Mouse (Mus musculus): ENCODE measurements around the gene Gm12166.
"Not testable (repeated sequence)": the region's sequence is repeated elsewhere in the genome, so short reads cannot be mapped to it uniquely, and the experiment has no call there.

Gm12166 gene

DNA sequence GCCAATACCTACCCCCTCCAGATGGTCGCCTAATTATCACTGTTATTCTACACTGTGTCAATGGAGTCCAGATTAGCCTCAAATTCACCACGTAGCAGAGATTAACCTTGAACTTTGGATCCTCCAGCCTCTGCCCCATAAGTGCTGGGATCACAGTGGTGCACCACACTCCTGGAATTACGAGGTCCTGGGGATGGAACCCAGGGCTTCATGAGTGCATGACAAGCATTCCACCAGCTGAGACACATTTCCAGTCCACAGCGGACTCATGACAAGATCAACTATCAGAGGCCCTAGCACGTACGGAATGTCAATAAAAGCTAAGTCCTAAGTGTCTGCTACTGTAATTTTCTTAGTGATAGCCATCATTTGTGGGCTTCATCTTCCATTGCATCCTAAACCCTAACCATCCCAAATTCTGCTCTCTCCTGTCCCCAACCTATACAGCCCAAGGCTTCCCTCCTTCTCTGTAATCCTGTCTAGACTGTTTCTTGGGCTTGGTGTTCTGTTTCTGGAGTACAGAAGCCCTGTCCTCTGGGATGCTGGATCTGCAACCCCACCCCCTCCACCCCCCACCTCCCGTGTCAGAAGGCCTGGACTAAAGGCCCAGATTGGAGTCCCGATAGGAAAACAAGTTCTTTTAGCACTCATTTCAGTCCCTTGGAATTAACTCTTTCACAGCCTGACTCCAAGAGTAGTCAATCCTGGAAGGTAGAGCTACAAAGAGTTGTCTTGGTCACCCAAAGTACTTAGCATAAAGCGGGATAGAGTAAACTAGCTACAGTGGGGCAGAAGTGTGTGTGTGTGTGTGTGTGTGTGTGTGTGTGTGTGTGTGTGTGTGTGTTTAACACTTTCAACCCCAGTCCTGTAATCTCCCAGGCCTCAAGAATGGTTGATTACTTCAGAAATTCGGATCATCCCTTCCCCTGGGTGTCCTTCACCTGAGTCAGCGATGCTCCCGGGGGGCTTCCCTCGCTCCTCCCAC is 3.1 kb upstream of the Gm12166 start:
- DNase-seq (ENCODE audit: low spot score in 2 of 2), result no peak

DNA sequence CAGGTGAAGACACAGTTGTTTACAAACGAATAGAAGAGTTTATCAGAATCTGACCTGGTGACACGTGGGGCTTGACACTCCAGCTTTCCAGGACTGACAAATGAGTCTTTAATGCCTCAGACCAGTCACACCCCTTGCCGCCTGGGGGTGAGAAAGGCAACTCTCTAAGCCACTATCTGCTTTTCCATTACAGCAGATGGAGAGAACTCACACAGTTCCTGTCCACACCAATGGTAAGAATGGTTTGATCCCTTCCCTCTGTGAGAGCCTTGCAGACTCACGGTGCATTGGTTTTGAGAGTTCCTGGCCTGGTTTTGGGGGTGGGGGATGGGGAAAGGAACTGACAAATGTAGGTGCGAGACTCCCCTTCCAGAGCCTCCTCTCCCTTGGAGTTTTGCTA is 2.2 kb upstream of the Gm12166 start:
- DNase-seq (ENCODE audit: low spot score in 2 of 2), result no peak

DNA sequence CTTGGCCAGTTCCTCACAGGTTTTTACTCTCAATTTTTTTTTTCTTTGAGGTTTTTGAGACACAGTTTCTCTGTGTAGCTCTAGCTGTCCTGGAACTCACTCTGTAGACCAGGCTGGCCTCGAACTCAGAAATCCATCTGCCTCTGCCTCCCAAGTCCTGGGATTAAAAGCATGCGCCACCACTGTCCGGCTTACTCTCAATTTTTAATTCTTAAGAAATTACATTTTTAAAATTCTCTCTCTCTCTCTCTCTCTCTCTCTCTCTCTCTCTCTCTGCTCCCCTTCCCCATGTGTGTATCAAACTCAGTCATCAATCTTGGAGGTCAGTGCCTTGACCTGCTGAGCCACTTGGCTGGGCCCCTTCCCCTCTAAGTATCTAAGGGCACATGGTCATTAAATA is 1.3 kb upstream of the Gm12166 start:
- not testable (repeated sequence) for DNase-seq (ENCODE audit: low spot score in 2 of 2)

DNA sequence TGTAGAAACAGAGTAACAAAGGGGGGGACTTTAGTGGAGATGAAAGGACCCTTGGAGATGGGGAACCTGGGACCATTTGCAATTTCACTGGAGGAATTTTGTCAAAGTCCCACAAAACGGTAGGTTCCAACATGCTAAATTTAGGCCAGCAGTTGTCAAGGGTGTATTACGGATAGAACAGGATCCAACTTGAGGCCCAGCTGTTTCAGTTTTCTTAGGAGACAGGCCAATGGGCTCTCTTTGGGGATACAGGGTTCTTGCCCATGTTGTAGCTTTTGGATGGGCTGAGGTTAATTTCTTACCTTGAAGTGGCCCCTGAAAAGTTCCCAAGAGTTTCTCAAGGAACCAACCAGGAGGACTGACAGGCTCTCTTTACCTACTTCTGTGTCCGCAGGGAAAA is 4.9 kb downstream of the Gm12166 start:
- DNase-seq (ENCODE audit: low spot score in 2 of 2), result no peak

DNA sequence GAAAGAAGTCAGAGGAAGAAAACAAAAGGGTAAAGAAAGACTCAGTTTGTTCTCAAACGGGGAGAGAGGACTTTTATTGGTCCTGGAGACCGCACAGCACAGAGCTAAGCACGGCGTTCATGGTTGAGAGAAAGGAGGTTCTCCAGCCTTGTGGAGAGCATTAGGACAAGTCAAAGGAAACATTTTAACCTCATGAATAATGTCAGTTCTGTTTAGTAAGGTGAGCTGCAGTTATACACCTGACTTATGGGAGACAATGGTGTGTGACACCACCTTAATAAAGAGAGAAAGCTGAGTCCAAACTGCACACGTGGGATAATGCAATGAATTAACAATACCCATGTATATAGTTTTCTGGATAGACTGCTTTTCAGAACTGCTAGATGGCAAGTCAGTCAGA is 7.3 kb downstream of the Gm12166 start:
- no peak for DNase-seq (ENCODE audit: low spot score in 2 of 2)

DNA sequence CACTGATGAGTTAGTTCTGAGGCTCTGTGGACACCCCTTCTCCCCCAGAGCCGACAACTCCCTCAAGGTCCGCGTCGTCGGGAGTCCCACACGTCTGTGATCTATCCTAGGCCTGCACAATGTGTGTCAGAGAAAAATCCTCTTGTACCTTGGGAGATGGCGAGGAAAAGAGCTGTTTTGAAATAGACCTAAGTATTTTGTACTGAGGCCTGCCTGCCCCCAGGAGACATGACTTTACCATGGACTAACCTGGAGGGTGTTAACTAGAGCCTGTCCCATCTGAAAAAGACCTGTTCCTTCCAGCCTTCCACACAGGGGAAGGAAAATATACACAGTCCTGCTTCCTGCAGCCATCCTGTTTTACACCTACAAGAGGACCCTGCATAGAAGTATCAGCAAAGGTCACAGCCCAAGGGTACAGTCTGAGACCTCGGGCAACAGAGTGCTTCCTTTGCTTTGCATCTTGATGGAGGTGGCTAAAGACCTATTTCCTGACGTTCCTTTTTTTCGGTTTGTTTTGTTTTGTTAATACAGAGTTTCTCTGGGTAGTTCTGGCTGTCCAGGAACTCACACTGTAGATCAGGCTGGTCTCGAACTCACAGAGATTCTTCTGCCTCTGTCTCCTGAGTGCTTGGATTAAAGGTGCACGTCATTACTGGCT is 10.4 kb downstream of the Gm12166 start:
- no peak for DNase-seq (ENCODE audit: low spot score in 2 of 2)

DNA sequence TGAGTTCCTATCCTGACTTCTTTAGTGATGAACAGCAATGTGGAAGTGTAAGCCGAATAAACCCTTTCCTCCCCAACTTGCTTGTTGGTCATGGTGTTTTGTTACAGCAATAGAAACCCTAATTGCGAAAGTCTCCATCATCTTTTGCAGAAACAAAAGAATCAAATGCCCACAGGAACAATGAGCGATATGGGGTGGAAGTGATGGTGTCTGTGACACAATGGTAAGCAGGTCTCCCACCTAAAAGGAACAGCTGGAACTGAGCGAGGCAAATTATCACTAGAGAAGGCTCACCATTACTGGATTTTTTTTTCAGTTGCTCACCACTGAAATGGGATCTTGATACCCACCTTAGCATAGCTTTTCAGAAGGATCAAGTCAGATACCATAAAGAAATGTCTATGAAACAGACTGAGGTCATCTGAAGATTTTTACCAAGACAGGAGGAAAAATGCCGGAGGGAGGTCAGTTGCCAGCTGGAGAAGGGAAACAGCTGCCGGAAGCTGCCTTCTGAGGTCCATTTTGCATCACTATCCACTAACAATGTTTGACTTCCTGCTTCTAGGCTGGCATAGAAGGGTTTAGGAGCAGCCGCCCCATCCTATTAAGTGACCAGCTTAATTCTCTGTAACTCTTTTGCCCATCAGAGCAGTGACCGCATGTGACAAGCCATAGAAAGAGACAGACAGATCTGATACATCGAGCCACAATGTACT is 11.1 kb downstream of the Gm12166 start:
- DNase-seq (ENCODE audit: low spot score in 2 of 2), result no peak

DNA sequence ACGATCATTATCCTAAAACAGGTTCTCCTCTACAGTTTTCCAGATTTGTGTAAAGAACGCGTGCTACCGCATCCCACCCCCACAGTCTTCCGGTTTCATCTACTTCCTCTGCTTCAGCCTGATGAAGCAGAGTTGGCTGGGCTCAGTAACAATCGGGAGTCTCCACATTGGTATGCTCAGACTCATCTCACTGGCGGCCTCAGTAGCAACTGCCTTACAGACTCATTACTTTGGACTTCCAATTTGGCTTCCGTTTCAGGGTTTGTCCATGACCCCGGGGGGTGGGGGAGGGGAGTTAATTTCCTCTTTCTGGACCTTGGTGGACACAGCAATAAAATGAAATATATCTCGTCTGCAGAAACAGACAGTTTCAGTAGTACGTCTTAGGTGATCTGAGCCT is 12.8 kb downstream of the Gm12166 start:
- DNase-seq (ENCODE audit: low spot score in 2 of 2), result no peak

DNA sequence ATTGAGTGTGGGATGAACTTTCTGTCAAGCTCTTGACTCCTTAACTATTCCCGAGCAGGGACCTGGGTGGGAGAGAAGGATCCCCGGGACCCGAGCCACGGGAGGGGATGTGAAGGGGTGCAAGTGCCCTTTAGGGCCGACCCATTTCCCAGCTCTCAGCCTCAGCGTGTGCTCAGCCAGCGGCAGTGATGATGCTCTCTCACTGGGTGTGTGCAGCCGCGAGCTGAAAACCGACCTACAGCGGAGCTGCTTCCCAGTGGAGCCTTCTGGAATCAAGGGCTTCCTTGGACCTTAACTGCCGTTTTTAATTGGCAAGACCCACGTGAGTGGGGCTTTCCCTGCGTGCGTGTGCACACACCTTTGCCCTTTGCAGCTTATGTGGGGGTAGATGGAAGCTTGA is 13.2 kb downstream of the Gm12166 start:
- no peak for DNase-seq (ENCODE audit: low spot score in 2 of 2)

DNA sequence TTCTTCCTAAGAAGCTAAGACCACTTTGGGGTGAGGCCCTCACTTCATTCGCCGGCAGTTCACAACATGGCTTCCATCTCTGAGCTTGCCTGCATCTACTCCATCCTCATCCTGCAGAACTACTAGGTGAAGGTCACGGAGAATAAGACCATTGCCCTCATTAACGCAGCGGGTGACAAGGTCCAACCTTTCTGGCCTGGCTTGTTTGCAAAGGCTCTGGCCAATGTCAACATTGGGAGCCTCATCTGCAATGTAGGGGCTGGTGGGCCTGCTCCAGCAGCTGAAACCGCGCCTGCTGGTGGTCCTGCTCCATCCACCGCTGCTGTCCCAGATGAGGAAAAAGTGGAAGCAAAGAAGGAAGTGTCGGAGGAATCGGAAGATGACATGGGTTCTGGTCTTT is 15.7 kb downstream of the Gm12166 start:
- DNase-seq (ENCODE audit: low spot score in 2 of 2), result no peak

DNA sequence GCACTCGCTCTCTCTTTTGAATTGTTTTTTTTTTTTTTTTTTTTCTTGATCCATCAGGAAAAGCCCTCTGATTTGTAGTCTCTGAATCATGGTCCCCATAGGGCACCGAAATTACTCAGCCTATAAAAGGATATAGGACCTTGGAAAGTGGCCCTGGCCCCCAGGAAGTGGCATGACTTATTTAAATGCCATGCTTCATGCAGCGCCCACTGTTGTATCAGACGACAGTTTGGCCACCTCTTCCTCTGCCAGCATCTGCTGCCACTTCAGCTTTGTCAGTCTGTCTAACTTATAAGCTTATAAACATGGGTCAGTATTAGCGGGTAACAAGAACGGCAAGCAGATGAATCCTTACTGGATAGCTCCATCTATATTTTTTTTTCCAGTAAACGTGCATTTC is 19.2 kb downstream of the Gm12166 start:
- no peak for DNase-seq (ENCODE audit: low spot score in 2 of 2)

DNA sequence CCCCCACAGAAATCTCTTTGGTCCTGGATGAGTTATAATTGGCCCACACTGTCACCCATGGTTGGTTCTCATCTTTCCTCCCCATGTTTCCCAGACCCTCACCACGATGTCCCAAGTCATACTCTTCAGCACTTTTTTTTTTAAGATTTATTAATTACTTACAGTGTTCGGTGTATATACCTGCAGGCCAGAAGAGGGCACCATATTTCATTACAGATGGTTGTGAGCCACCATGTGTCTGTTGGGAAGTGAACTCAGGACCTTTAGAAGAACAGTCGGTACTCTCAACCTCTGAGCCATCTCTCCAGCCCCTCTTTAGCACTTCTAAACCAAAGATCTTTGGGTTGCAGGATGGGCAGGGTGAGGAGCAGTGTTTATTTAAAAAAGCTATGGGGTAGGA is 20.7 kb downstream of the Gm12166 start:
- peak in 1 of 2 experiments; percentile 15 for DNase-seq (ENCODE audit: low spot score in 2 of 2)

DNA sequence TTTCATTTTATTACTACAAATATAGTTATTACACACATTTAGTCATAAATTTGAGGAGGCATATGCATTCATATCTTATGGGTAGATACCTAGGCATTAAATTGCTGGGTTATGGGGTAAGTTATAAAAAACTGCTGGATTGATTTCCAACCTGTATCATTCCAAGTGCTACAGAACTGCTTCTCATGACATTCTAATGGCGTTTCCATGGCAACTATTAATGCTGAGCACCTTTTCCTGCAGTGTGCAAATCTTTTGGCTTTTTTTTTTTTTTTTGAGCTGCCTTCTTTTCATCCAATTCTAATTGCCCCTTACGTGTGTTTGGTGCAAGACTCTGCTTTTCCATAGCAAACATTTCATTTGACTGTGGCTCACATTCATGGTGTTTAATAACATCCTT is 22.1 kb downstream of the Gm12166 start:
- DNase-seq (ENCODE audit: low spot score in 2 of 2), result no peak

DNA sequence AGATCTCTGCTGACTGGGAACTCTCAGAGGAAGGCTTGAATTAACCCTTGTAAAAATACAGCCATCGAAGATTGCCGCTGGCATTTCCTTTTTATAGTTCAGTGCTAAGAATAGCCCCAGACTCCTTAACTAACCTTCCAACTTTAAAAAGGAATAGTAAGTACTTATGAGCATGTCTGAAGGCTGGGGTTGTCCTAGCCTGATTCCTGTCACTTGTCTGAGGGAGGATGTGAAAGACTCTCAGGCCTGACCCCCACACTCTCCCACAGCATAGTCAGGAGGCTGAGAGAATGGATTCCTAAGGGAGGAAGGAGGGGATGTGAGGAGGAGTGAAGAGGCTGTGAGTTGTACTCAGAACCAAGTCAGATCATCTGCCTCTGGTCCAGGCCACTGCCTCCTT is 22.6 kb downstream of the Gm12166 start:
- no peak for DNase-seq (ENCODE audit: low spot score in 2 of 2)

DNA sequence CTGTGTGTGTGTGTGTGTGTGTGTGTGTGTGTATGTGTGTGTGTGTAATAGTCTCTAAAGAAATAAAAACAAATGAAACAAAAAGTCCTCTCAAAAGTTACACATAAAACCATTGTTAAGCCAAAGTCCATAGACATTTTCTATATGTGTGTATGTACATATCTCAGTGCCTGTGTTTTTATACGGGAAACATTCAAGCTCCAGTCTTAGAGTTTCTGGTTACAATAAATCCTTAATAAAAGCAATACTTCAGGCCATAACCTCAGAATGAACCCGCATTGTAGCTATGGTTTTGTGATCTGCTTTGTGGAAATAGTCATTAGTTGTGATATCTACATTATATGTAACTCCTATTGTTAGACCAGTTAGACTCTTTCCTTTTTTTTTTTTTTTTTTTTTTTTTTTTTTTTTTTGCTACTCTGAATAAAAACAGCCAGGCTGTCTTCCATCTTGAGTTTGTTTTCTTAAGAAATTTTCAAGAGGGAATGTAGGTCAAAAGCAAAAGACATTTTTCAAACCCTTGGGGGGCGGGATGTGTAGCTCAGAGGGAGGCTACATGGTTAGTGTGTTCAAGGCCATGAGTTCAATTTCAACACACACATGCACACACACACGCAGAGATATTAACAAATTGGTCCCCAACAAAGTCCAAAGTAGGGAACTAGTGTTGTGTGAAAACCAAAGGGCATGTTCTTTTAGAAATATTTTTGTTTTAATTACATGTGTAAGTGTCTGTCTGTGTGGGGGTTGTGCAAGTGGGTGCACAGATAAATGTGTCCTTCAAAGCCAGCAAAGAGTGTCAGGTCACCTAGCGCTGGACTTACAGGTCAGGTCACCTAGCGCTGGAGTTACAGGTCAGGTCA is 23.9 kb downstream of the Gm12166 start:
- DNase-seq (ENCODE audit: low spot score in 2 of 2), result no peak

DNA sequence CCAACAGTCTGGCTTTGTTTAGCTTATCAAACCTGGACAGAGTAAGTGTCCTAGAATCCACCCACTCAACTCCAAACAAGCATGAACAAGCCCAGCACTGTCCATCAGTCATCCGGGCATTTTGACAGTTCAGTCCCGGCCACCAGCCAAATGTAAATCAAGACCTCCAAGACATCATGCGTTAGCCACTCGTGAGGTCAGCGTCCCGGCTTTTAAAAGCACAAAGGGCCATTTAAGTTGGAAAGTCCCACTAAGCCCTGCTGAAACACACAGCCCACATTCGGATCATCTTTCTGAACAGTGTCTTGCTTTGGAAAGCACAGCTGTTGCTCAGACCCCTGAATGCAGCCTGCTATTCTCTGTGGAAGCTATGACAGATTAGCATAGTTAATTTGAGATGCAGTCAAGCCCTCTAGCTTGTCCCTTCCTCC is 26.1 kb downstream of the Gm12166 start:
- no peak for DNase-seq (ENCODE audit: low spot score in 2 of 2)

DNA sequence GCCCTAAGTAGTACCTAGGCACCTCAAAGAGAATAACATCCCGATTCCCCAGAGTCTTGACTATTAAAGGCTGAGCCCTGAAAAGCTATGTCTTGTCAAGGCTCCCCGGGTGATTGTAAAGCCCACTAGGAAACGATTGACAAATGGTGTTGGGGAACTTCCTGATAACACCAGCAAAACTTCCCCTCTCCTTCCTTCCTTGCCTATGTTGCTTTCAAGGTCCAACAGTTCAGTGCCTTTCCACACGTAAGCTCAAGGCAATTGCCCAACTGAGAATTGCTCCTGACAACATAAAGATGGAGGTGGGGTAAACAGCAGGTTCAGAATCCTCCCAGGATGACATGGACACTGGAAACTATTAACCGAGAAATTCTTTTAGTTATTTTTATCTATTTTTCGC is 29.1 kb downstream of the Gm12166 start:
- no peak for DNase-seq (ENCODE audit: low spot score in 2 of 2)

DNA sequence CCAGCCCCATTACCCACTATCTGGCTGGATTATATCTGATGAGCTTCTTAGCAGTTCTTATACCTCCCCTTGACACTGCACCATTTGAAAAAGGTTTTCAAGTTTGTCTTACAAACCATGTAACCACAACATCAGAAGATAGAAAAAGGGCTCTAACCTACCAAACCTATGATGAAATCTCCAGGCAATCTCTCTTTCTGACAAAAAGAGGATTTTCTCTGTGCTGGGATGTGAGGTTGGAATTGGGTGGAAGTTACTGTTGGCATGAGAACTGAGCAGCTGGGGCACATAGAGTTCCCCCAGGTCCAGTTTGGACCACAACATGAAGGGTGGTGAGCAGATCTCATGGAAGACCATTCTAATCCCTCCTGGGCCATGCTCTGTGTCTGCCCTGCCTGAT is 30.3 kb downstream of the Gm12166 start:
- DNase-seq (ENCODE audit: low spot score in 2 of 2), result no peak

DNA sequence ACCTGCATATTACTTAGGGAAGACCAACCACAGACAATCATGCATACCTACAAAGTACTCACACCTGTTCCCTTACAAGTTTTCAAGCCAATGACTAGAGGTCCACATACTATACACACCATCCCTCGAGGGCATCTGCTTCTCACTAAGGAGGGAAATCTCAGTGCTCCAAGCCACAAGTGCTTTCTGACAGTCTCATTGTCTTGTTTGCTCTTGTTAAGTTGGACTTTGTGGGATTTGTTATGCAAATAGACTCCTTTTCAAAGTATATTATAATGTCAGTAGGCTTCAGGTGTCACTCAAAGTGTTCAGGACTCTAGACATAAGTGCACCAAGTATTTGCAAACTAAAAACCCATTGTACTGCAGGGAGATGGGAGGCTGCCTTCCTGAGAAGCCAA is 31.9 kb downstream of the Gm12166 start:
- DNase-seq (ENCODE audit: low spot score in 2 of 2), result no peak

DNA sequence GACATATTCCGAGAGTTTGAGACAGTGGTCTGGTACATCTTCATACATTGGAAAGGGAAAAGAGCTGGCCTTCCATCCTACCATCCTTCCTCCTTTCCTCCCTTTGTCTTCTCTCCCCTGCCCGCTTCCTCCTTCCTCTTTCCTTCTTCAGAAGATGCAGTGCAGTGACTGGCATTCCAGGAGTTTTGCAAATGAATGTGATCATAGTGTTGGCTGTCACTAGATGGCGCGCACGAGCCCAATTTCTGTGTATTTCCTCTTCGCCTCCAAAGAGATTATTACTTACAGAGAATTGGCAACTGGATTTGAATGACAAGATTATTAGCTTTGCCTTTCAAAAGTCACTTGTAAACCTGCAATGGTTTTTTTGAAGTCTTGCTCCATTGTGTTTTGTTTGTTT is 36.1 kb downstream of the Gm12166 start:
- DNase-seq (ENCODE audit: low spot score in 2 of 2), result peak in 1 of 2 experiments; percentile 61
